Mouse (Mus musculus) stomach, postnatal 0 days (tissue): Measurements from ENCODE around the gene Rcn1.

Experiments used
- CTCF ChIP-seq: IDR thresholded peaks from 2 replicates; pipeline ENCODE4 v1.5.1; 2016; ENCODE audit warnings: antibody characterized with exemption, low read depth, mild to moderate bottlenecking, moderate library complexity
- EP300 ChIP-seq: optimal IDR thresholded peaks from 2 replicates; pipeline ENCODE3; 2016; ENCODE audit warnings: antibody characterized with exemption

- TF ChIP-seq CTCF = no peak
- TF ChIP-seq EP300 = no peak
These were observed 3.1 kb downstream of the Rcn1 start for GRCm38 (mm10) chr2:105396066-105396465.
